Mouse (Mus musculus): ENCODE measurements around the gene Slc48a1. TPM values are rescaled to one million over a fixed set of nuclear protein-coding genes. Genes with fewer than 3 reads are reported as not detected.

Slc48a1 gene
- polyA plus RNA-seq, 1 experiment from 2014 or later = 89.5 TPM

DNA sequence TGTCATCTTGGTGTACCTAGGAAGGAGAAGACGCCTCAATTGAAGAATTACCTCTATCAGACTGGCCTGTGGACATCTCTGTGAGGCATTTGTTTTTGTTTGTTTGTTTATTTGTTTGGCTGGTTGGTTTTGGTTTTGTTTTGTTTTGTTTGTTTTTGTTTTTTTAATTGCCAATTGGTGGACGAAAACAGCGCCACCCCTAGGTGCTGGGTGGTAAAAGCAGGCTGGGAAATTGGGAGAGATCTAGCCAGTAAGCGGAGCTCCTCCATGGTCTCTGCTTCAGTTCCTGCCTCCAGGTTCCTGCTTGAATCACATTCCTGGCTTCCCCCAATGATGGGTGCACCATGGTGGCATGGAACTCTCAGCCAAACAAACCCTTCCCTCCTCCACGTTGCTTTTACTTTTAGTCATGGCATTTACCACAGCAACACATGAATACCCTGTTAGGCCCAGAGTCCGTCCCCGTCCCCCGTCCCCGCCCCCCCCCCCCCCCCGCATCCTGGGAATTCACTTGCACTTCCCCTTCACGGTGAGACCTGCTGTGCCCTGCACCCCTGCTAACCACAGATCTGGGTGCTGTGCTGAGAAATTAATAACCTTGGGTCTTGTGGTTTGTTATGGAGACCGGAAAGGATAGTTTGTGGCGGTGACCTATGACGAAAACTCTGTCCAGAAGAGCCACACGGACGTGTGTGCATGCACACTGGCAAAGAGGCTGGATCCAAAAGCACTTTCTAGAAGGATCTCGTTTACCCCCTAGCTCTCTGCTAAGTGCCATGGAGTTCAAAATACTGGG is 38.1 kb downstream of the Slc48a1 start:
- Histone ChIP-seq H3K4me2 (no peak overlapping the region), H3K4me1 (replicated peaks) (peaks cover 44% of the 10 kb centered on the region), H3K9ac (no peak overlapping the region), H3K4me3 (replicated peaks) (no peak overlapping the region), H3K9me3 (replicated peaks) (no peaks in the 10 kb centered on the region), H3K27me3 (no peaks in the 10 kb centered on the region), H3K27ac (no peak overlapping the region), H3K36me3 (no peaks in the 10 kb centered on the region)
- WGBS (ENCODE audit: insufficient replicate concordance) = 60% methylated on average over 13 of the region's 17 CpGs
- DNase-seq (no peak), ATAC-seq (ENCODE audit: low read depth) (no peak)

GRCm38 (mm10) chr15:97819937-97820336 is 41.6 kb downstream of the Slc48a1 start:
- WGBS (ENCODE audit: insufficient replicate concordance) = 86% methylated on average over 9 of the region's 9 CpGs
- no peaks in the 10 kb centered on the region for H3K27me3 ChIP-seq
- ATAC-seq (ENCODE audit: low read depth) (no peak), DNase-seq (no peak)
- H3K36me3 ChIP-seq = 0 out of 2 replicates have a peak, but pooled peaks cover 4% of the 10 kb centered on the region
- no peak overlapping the region for H3K4me3 ChIP-seq (replicated peaks)
- H3K9me3 ChIP-seq (replicated peaks) = no peaks in the 10 kb centered on the region
- H3K4me2 ChIP-seq = no peak overlapping the region
- H3K27ac ChIP-seq = no peak overlapping the region
- no peak overlapping the region for H3K9ac ChIP-seq
- peaks cover 61% of the 10 kb centered on the region for H3K4me1 ChIP-seq (replicated peaks)

GRCm38 (mm10) chr15:97821321-97821982 is 43.1 kb downstream of the Slc48a1 start:
- WGBS (ENCODE audit: insufficient replicate concordance) = 34% methylated on average over 10 of the region's 10 CpGs
- H3K9ac ChIP-seq = peak overlapping the region; percentile 9; the same call in 1 of the 2 replicates
- H3K4me2 ChIP-seq = 0 out of 2 replicates have a peak overlapping the region, but pooled peaks have one; percentile 6
- no peaks in the 10 kb centered on the region for H3K9me3 ChIP-seq (replicated peaks)
- H3K4me3 ChIP-seq (replicated peaks) = no peak overlapping the region
- peaks cover 64% of the 10 kb centered on the region for H3K4me1 ChIP-seq (replicated peaks)
- H3K27me3 ChIP-seq = no peaks in the 10 kb centered on the region
- 0 out of 2 replicates have a peak, but pooled peaks cover 4% of the 10 kb centered on the region for H3K36me3 ChIP-seq
- peak overlapping the region; percentile 72 for H3K27ac ChIP-seq
- ATAC-seq (ENCODE audit: low read depth) = no peak
- no peak for DNase-seq

- 0 out of 2 replicates have a peak, but pooled peaks cover 4% of the 10 kb centered on the region for H3K36me3 ChIP-seq
- no peaks in the 10 kb centered on the region for H3K9me3 ChIP-seq (replicated peaks)
- H3K9ac ChIP-seq = peak overlapping the region; percentile 9; the same call in 1 of the 2 replicates
- no peak overlapping the region for H3K4me2 ChIP-seq
- WGBS (ENCODE audit: insufficient replicate concordance) = 43% methylated on average over 6 of the region's 6 CpGs
- no peak for DNase-seq
- peaks cover 69% of the 10 kb centered on the region for H3K4me1 ChIP-seq (replicated peaks)
- no peak overlapping the region for H3K4me3 ChIP-seq (replicated peaks)
- no peaks in the 10 kb centered on the region for H3K27me3 ChIP-seq
- H3K27ac ChIP-seq = peak overlapping the region; percentile 72
- ATAC-seq (ENCODE audit: low read depth) = no peak
These were observed 43.7 kb downstream of the Slc48a1 start for GRCm38 (mm10) chr15:97821983-97822363.

DNA sequence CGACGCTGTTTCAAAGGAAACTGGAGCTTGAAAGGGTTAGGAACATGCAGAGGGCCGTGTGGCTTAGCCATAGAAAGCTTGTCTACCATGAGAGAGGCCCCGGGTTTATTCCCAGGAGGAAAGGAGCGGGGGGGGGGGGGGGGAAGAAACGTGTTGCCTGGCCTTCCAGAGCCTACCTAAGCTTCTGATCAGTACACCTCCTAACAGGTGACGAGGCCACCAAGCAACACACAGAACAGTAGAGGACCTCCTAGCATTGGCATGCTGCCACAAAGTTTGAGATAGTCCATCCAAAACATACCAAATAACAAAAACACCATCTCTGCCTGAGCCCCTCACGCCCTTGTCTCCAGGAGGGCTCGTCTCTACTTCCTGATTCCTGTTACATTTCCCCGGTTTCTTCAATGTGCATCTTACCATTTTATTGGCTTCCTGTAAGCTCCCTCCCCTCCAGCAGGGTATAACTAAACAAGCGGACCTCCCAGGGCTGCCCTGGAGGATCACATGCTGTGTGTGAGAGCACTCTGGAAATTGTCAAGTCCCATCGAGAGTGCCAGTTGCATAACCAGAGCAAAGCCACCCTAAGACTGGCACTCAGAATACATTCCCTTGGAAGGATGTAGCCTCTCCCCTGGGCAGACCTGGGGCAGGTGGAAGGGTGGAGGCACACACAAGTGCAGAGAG is 44.4 kb downstream of the Slc48a1 start:
- no peak overlapping the region for H3K27ac ChIP-seq
- no peak for DNase-seq

DNA sequence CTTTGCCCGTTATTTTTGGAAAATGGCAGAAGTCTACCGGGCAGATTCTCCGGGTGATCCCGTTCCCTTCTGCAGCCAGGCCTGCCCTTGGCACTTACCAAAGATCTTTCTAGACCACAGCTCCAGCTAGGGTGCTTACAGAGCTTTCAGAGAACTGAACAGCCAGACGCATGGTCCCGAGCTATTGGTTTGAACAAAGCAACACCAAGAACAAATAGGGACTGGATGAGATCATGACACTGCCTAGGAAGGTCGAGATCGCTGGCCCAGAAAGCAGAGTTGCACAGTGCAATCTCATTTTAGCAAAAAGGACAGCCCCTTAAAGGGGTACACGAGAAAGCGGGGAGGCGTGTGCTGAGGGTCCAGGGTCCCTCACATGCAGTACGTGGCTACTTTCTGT is 45.2 kb downstream of the Slc48a1 start:
- Histone ChIP-seq H3K27ac (no peak overlapping the region), H3K4me2 (no peak overlapping the region), H3K4me3 (replicated peaks) (no peak overlapping the region), H3K27me3 (no peaks in the 10 kb centered on the region), H3K36me3 (0 out of 2 replicates have a peak, but pooled peaks cover 4% of the 10 kb centered on the region), H3K9me3 (replicated peaks) (no peaks in the 10 kb centered on the region), H3K9ac (no peak overlapping the region), H3K4me1 (replicated peaks) (peaks cover 78% of the 10 kb centered on the region)
- WGBS (ENCODE audit: insufficient replicate concordance) = 69% methylated on average over 12 of the region's 12 CpGs
- ATAC-seq (ENCODE audit: low read depth) = no peak
- DNase-seq = no peak

More for the DNA sequence above, 44.4 kb downstream of the Slc48a1 start:
- Histone ChIP-seq H3K36me3 (0 out of 2 replicates have a peak, but pooled peaks cover 4% of the 10 kb centered on the region), H3K9ac (no peak overlapping the region), H3K4me3 (replicated peaks) (no peak overlapping the region), H3K4me1 (replicated peaks) (peaks cover 76% of the 10 kb centered on the region), H3K27me3 (no peaks in the 10 kb centered on the region), H3K4me2 (no peak overlapping the region), H3K9me3 (replicated peaks) (no peaks in the 10 kb centered on the region)
- ATAC-seq (ENCODE audit: low read depth) = no peak
- WGBS (ENCODE audit: insufficient replicate concordance) = 44% methylated on average over 11 of the region's 12 CpGs

DNA sequence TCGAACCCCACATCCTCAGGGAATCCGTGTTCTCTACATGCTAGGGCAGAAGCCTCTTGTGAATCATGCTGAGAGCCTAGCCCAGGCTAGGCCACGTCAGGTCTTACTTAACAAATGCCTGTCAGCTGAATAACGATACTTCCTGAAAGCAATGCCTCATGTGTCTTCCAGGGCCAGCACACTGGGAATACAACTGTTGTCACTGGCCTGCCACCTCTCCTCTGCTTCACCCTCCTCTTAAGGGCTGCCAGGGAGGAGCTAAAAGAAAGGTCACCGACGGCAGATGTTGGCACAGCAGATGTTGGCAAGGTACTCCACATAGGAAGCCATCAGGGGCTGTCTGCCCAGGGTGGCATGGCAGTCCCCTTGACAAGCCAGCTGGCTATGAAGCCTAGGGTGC is 45.7 kb downstream of the Slc48a1 start:
- WGBS (ENCODE audit: insufficient replicate concordance) = 77% methylated on average over 6 of the region's 6 CpGs
- H3K27ac ChIP-seq = 0 out of 2 replicates have a peak overlapping the region, but pooled peaks have one; percentile 9
- H3K9ac ChIP-seq = peak overlapping the region; percentile 49
- H3K4me1 ChIP-seq (replicated peaks) = peaks cover 84% of the 10 kb centered on the region
- no peaks in the 10 kb centered on the region for H3K9me3 ChIP-seq (replicated peaks)
- 0 out of 2 replicates have a peak, but pooled peaks cover 4% of the 10 kb centered on the region for H3K36me3 ChIP-seq
- H3K27me3 ChIP-seq = no peaks in the 10 kb centered on the region
- no peak overlapping the region for H3K4me3 ChIP-seq (replicated peaks)
- ATAC-seq (ENCODE audit: low read depth) (no peak), DNase-seq (no peak)
- H3K4me2 ChIP-seq = no peak overlapping the region

DNA sequence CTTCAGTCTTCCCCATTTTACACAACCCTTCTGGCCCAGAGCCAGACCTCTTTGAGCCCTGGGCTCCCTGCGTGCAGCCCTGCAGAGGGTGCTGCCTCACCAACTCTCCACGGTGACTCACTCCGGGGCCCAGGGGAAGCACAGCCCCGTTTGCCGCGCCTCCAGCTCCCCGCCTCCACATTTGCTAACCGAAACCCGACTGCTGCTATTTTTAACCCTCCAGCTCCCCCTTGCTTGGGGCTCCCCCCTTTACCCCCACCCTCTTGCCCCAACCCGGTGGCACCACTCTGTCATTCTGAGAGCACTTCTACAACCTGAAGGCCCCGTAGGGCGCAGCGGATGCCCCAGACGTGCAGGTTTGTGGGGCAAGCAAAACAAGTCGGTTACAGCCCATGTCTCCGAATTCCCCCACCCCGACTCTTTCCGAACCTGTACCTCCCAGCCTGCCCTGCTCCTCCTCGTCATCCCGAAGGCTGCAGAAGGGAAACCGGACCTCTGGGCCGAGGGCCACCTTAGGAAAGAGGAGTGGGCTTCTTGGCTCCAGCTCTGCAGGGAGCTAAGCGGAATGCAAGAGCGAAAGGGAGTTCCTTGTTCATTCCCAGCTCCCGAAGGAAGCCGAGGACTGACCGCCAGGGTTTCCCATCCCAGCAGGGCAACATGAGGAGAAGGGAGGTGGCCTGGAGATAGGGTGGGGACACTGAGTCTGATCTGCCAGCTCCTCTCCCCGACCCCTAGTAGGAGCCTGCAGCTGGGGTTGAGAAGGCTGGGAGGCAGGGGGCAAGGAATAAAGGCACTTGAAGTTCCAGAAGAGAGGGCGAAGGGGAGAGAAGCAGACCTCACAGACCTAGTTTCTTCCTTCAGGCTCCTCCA is 47.0 kb downstream of the Slc48a1 start:
- ATAC-seq (ENCODE audit: low read depth) = peak; percentile 80
- H3K27me3 ChIP-seq = peaks cover 8% of the 10 kb centered on the region
- peak overlapping the region; percentile 72 for H3K9ac ChIP-seq
- DNase-seq = peak; percentile 68
- WGBS (ENCODE audit: insufficient replicate concordance) = 9% methylated on average over 29 of the region's 29 CpGs
- peak overlapping the region; percentile 76 for H3K27ac ChIP-seq
- no peaks in the 10 kb centered on the region for H3K9me3 ChIP-seq (replicated peaks)
- peak overlapping the region; percentile 87 for H3K4me2 ChIP-seq
- 0 out of 2 replicates have a peak, but pooled peaks cover 4% of the 10 kb centered on the region for H3K36me3 ChIP-seq
- peaks cover 96% of the 10 kb centered on the region for H3K4me1 ChIP-seq (replicated peaks)
- H3K4me3 ChIP-seq (replicated peaks) = peak overlapping the region; percentile 60

GRCm38 (mm10) chr15:97825941-97826587 is 47.7 kb downstream of the Slc48a1 start:
- H3K9ac ChIP-seq = peak overlapping the region; percentile 72
- ATAC-seq (ENCODE audit: low read depth) = peak; percentile 40
- peak overlapping the region; percentile 87 for H3K4me2 ChIP-seq
- 15% methylated on average over 12 of the region's 12 CpGs for whole genome bisulfite sequencing (ENCODE audit: insufficient replicate concordance)
- no peaks in the 10 kb centered on the region for H3K9me3 ChIP-seq (replicated peaks)
- peak overlapping the region; percentile 76 for H3K27ac ChIP-seq
- H3K36me3 ChIP-seq = 0 out of 2 replicates have a peak, but pooled peaks cover 4% of the 10 kb centered on the region
- peaks cover 98% of the 10 kb centered on the region for H3K4me1 ChIP-seq (replicated peaks)
- H3K27me3 ChIP-seq = peaks cover 16% of the 10 kb centered on the region
- H3K4me3 ChIP-seq (replicated peaks) = peak overlapping the region; percentile 60
- DNase-seq = no peak
